Mouse (Mus musculus): ENCODE results near the gene Dph1. TPM values are rescaled to one million over a fixed set of nuclear protein-coding genes. Genes with fewer than 3 reads are reported as not detected.

The Dph1 gene
- polyA plus RNA-seq (2016; fragmentation: Nextera tagmentation; extraction: Ambion mirVana): 23.3 and 23.5 TPM in 2 replicates

DNA sequence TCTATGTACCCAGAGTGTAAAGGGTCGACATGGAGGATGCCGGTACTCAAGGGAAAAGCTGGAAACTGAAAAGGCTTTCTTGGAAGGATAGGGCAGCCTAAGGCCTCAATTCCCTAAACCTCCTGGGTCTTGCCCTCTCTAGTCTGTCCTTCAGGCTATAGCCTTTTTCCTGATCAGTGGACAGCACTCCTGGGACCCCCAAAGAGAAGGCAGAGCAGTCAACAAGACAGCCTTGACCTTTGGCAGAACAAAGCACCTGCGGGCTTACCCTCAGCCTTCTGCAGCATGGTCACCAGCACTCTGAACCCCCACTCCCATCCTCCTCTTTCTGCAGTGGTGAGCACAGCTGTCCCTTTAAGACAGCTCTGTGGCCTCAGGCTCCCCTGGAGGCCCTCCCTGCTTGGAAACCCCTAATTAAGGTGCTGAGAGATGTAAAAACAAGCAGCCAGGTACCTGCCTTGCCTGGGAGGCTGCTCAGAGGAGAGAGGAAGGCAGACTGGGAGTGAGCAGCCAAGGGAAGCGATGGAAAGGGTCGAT is at the start of gene Dph1:
TSS of gene Dph1 (minus strand) at position 337 of the 537 bp plus-strand sequence.
- Histone ChIP-seq H3K9ac (peak within 1 kb of the TSS; percentile 79), H3K4me3 (peak within 1 kb of the TSS; percentile 87), H3K36me3 (no peaks in the 10 kb centered on the region), H3K27me3 (replicated peaks) (peaks cover 28% of the 10 kb centered on the region), H3K27ac (ENCODE audit: poor library complexity, severe bottlenecking) (peak within 1 kb of the TSS; percentile 17), H3K4me1 (replicated peaks) (peaks cover 55% of the 10 kb centered on the region), H3K9me3 (replicated peaks) (no peaks in the 10 kb centered on the region), H3K4me2 (peak within 1 kb of the TSS; percentile 93)
- WGBS: 50% methylated on average over 5 of the region's 5 CpGs
- ATAC-seq (ENCODE audit: insufficient number of reproducible peaks, low FRiP score): no peak

DNA sequence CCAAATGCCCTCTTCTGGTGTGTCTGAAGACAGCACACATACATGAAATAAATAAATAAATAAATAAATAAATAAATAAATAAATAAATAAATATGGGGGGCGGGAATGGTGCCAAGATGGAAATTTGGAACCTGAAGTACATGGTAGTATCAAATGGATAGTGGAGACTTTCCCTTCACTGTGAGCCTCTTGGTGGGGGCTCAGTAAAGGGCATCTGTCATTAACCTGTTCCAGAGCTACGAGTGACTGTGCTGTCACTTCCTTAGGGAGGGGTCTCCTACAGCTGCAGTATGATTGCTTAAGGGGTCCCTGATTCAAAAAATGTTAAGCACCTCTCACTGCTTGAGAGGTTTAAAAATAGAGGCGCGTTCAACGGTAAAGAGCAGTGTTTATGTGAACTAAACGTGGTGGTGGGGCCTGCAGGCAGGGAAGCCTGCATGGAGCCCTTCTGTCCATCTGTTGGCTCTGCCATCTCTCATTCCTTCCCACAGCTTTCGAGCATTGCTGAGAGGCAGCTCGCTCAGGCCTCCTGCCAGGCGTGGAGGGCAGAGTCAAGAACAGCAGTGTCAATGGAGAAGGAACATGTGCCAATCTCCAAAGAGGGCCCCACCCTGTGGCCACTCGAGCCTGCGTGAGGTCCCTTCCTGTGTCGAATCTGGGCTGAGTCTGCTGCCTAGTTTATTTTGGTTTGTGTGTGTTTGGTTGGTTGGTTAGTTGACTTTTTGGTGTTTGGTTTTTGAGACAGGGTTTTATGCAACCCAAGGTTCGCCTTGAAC is 49.3 kb upstream of the Dph1 start:
- no peak overlapping the region for H3K9ac ChIP-seq
- no peaks in the 10 kb centered on the region for H3K36me3 ChIP-seq
- no peak overlapping the region; the same call in 1 of the 2 replicates for H3K4me2 ChIP-seq
- no peak overlapping the region for H3K4me3 ChIP-seq
- 43% methylated on average over 13 of the region's 13 CpGs for WGBS
- no peak for ATAC-seq (ENCODE audit: insufficient number of reproducible peaks, low FRiP score)
- H3K27me3 ChIP-seq (replicated peaks): peaks cover 5% of the 10 kb centered on the region; the same call in 1 of the 2 replicates
- peaks cover 44% of the 10 kb centered on the region for H3K4me1 ChIP-seq (replicated peaks)
- peak overlapping the region; percentile 80 for H3K27ac ChIP-seq (ENCODE audit: poor library complexity, severe bottlenecking)
- H3K9me3 ChIP-seq (replicated peaks): no peaks in the 10 kb centered on the region

- Histone ChIP-seq H3K9me3 (replicated peaks) (no peaks in the 10 kb centered on the region), H3K4me1 (replicated peaks) (peaks cover 33% of the 10 kb centered on the region), H3K4me3 (no peak overlapping the region), H3K4me2 (peak overlapping the region; percentile 8; the same call in 1 of the 2 replicates), H3K27ac (ENCODE audit: poor library complexity, severe bottlenecking) (no peak overlapping the region), H3K36me3 (no peaks in the 10 kb centered on the region), H3K9ac (no peak overlapping the region), H3K27me3 (replicated peaks) (peaks cover 23% of the 10 kb centered on the region; the same call in 1 of the 2 replicates)
- 13% methylated on average over 16 of the region's 16 CpGs for WGBS
- peak; percentile 55; the same call in 1 of the 2 replicates for ATAC-seq (ENCODE audit: insufficient number of reproducible peaks, low FRiP score)
Measured at GRCm38 (mm10) chr11:75234745-75235144, 43.7 kb upstream of the Dph1 start.

- Histone ChIP-seq H3K4me3 (no peak overlapping the region), H3K9me3 (replicated peaks) (no peaks in the 10 kb centered on the region), H3K27me3 (replicated peaks) (peaks cover 23% of the 10 kb centered on the region; the same call in 1 of the 2 replicates), H3K27ac (ENCODE audit: poor library complexity, severe bottlenecking) (no peak overlapping the region), H3K4me1 (replicated peaks) (peaks cover 33% of the 10 kb centered on the region), H3K4me2 (no peak overlapping the region), H3K36me3 (no peaks in the 10 kb centered on the region), H3K9ac (no peak overlapping the region)
- ATAC-seq (ENCODE audit: insufficient number of reproducible peaks, low FRiP score): no peak
- WGBS: 76% methylated on average over 4 of the region's 4 CpGs
Measured at GRCm38 (mm10) chr11:75232434-75232833, 41.4 kb upstream of the Dph1 start.

DNA sequence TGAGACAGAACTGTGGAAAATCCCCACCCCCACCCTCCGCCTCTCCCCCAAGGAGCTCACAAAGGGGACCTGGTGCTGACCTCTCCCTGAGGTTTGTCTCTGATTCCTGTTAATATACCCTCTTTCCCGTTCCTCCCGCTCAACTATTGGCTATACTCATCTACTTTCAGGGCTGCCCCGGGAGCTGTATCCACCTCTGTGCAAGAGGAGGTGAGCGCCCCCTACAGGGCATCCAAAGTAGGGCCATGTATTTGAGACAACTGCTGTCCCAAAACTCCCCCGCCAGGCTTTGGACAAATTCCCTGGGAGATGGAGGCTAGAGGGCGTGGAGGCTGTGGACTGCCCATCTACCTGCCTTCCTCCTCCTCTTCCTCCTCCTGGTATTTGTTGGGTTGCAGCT is 40.7 kb upstream of the Dph1 start:
- H3K36me3 ChIP-seq: no peaks in the 10 kb centered on the region
- H3K4me1 ChIP-seq (replicated peaks): peaks cover 33% of the 10 kb centered on the region
- no peak overlapping the region for H3K27ac ChIP-seq (ENCODE audit: poor library complexity, severe bottlenecking)
- no peak overlapping the region for H3K9ac ChIP-seq
- no peaks in the 10 kb centered on the region for H3K9me3 ChIP-seq (replicated peaks)
- WGBS: 11% methylated on average over 7 of the region's 7 CpGs
- H3K27me3 ChIP-seq (replicated peaks): peaks cover 23% of the 10 kb centered on the region; the same call in 1 of the 2 replicates
- ATAC-seq (ENCODE audit: insufficient number of reproducible peaks, low FRiP score): 0 out of 2 replicates have a peak, but pooled peaks have one; percentile 62
- H3K4me3 ChIP-seq: no peak overlapping the region
- peak overlapping the region; percentile 15; the same call in 1 of the 2 replicates for H3K4me2 ChIP-seq

DNA sequence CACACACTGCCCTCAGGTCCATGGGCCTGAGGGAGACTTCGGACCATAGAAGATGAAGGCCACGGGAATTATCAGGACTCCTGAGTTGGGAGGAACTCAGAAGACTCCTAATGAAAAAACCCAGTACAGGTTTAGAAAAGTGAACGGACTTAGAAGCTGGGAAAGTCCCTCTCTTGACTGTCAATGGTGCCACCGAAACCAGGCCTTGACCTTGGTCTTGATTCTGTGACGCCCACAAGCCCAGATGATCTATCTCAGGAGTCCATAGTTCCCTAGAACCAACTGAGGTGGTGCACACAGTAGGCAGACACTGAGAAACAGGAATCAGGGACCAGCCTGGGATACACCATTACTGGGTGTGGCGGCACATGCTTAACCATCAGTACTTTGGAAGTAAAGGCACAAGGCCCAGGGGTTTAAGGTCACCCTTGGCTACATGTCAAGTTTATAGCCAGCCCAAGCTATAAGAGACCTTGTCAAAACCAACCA is 39.3 kb upstream of the Dph1 start:
- Histone ChIP-seq H3K27me3 (replicated peaks) (peaks cover 18% of the 10 kb centered on the region; the same call in 1 of the 2 replicates), H3K9ac (no peak overlapping the region), H3K27ac (ENCODE audit: poor library complexity, severe bottlenecking) (no peak overlapping the region), H3K4me3 (no peak overlapping the region), H3K4me1 (replicated peaks) (peaks cover 33% of the 10 kb centered on the region), H3K36me3 (no peaks in the 10 kb centered on the region), H3K9me3 (replicated peaks) (no peaks in the 10 kb centered on the region), H3K4me2 (no peak overlapping the region)
- WGBS: 94% methylated on average over 6 of the region's 6 CpGs
- ATAC-seq (ENCODE audit: insufficient number of reproducible peaks, low FRiP score): no peak

GRCm38 (mm10) chr11:75229289-75229688 is 38.2 kb upstream of the Dph1 start:
- ATAC-seq (ENCODE audit: insufficient number of reproducible peaks, low FRiP score): no peak
- no peak overlapping the region for H3K4me2 ChIP-seq
- no peak overlapping the region for H3K9ac ChIP-seq
- H3K4me1 ChIP-seq (replicated peaks): peaks cover 23% of the 10 kb centered on the region
- no peaks in the 10 kb centered on the region for H3K9me3 ChIP-seq (replicated peaks)
- 76% methylated on average over 6 of the region's 6 CpGs for WGBS
- no peak overlapping the region for H3K4me3 ChIP-seq
- H3K36me3 ChIP-seq: no peaks in the 10 kb centered on the region
- H3K27ac ChIP-seq (ENCODE audit: poor library complexity, severe bottlenecking): no peak overlapping the region
- peaks cover 7% of the 10 kb centered on the region; the same call in 1 of the 2 replicates for H3K27me3 ChIP-seq (replicated peaks)

- Histone ChIP-seq H3K9me3 (replicated peaks) (no peaks in the 10 kb centered on the region), H3K4me2 (no peak overlapping the region), H3K9ac (no peak overlapping the region), H3K27ac (ENCODE audit: poor library complexity, severe bottlenecking) (no peak overlapping the region), H3K27me3 (replicated peaks) (no peaks in the 10 kb centered on the region), H3K36me3 (no peaks in the 10 kb centered on the region), H3K4me1 (replicated peaks) (peaks cover 13% of the 10 kb centered on the region), H3K4me3 (no peak overlapping the region)
- WGBS: 58% methylated on average over 3 of the region's 3 CpGs
- no peak for ATAC-seq (ENCODE audit: insufficient number of reproducible peaks, low FRiP score)
Measured at GRCm38 (mm10) chr11:75227632-75228031, 36.6 kb upstream of the Dph1 start.

- Histone ChIP-seq H3K4me1 (replicated peaks) (peaks cover 18% of the 10 kb centered on the region), H3K9ac (no peak overlapping the region), H3K27me3 (replicated peaks) (no peaks in the 10 kb centered on the region), H3K4me3 (no peak overlapping the region), H3K9me3 (replicated peaks) (no peaks in the 10 kb centered on the region), H3K27ac (ENCODE audit: poor library complexity, severe bottlenecking) (no peak overlapping the region), H3K36me3 (no peaks in the 10 kb centered on the region), H3K4me2 (no peak overlapping the region)
- 73% methylated on average over 4 of the region's 4 CpGs for WGBS
- ATAC-seq (ENCODE audit: insufficient number of reproducible peaks, low FRiP score): no peak
Measured at GRCm38 (mm10) chr11:75224835-75225234, 33.8 kb upstream of the Dph1 start.

DNA sequence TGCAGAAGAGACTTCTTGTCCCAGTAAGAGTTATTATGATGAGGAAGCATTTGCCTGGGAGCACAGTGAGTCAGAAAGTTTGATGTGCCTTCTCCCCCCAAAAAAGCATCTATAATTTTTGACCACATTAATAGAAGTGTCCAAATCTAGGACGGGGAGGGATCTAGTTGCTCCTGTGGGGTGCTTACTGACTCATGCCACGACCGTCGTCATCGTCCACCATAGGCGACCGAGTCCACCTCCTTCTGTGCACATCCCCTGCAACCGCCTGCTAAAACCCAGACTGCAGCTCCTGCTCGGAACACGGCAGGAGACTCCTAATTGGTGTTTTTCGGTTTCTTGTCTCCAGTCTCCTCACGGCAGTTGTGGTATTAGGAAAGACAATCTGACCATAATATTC is 33.0 kb upstream of the Dph1 start:
- H3K9me3 ChIP-seq (replicated peaks): no peaks in the 10 kb centered on the region
- H3K27ac ChIP-seq (ENCODE audit: poor library complexity, severe bottlenecking): no peak overlapping the region
- H3K4me1 ChIP-seq (replicated peaks): peaks cover 21% of the 10 kb centered on the region
- no peaks in the 10 kb centered on the region for H3K27me3 ChIP-seq (replicated peaks)
- H3K4me3 ChIP-seq: no peak overlapping the region
- H3K9ac ChIP-seq: no peak overlapping the region
- no peak for ATAC-seq (ENCODE audit: insufficient number of reproducible peaks, low FRiP score)
- H3K4me2 ChIP-seq: no peak overlapping the region
- no peaks in the 10 kb centered on the region for H3K36me3 ChIP-seq
- WGBS: 86% methylated on average over 12 of the region's 12 CpGs

- H3K4me1 ChIP-seq (replicated peaks): peaks cover 29% of the 10 kb centered on the region
- H3K27ac ChIP-seq (ENCODE audit: poor library complexity, severe bottlenecking): peak overlapping the region; percentile 65
- WGBS: 52% methylated on average over 5 of the region's 6 CpGs
- no peak for ATAC-seq (ENCODE audit: insufficient number of reproducible peaks, low FRiP score)
- no peaks in the 10 kb centered on the region for H3K27me3 ChIP-seq (replicated peaks)
- H3K4me3 ChIP-seq: no peak overlapping the region
- no peaks in the 10 kb centered on the region for H3K36me3 ChIP-seq
- no peaks in the 10 kb centered on the region for H3K9me3 ChIP-seq (replicated peaks)
- peak overlapping the region; percentile 34; the same call in 1 of the 2 replicates for H3K9ac ChIP-seq
- H3K4me2 ChIP-seq: peak overlapping the region; percentile 41
Measured at GRCm38 (mm10) chr11:75220517-75221145, 29.6 kb upstream of the Dph1 start.
